Mouse (Mus musculus): ENCODE data around the gene Det1. TPM values are rescaled to one million over a fixed set of nuclear protein-coding genes. Genes with fewer than 3 reads are reported as not detected.

Det1 gene
- polyA plus RNA-seq, 1 experiment from 2014 or later: 23.3 TPM

GRCm38 (mm10) chr7:78865212-78865949 is 18.3 kb upstream of the Det1 start:
- Histone ChIP-seq H3K27me3 (ENCODE audit: control insufficient read depth, insufficient read depth, low read length) (no peaks in the 10 kb centered on the region), H3K36me3 (ENCODE audit: control insufficient read depth, insufficient read depth, low read length) (no peaks in the 10 kb centered on the region), H3K9me3 (ENCODE audit: control insufficient read depth, low read length) (no peaks in the 10 kb centered on the region), H3K4me2 (replicated peaks; ENCODE audit: low read depth, low read length) (no peak overlapping the region), H3K9ac (ENCODE audit: low read depth, low read length) (no peak overlapping the region), H3K27ac (ENCODE audit: low read depth, low read length) (no peak overlapping the region; the same call in 1 of the 2 replicates), H3K4me3 (ENCODE audit: low read length) (no peak overlapping the region), H3K4me1 (ENCODE audit: control insufficient read depth, insufficient read depth, low read length) (no peaks in the 10 kb centered on the region)
- 45% methylated on average over 12 of the region's 12 CpGs for WGBS
- no peak for ATAC-seq (ENCODE audit: low FRiP score, low TSS enrichment)

GRCm38 (mm10) chr7:78864446-78864802 is 17.4 kb upstream of the Det1 start:
- no peak for ATAC-seq (ENCODE audit: low FRiP score, low TSS enrichment)
- Histone ChIP-seq H3K4me1 (ENCODE audit: control insufficient read depth, insufficient read depth, low read length) (no peaks in the 10 kb centered on the region), H3K9me3 (ENCODE audit: control insufficient read depth, low read length) (no peaks in the 10 kb centered on the region), H3K4me2 (replicated peaks; ENCODE audit: low read depth, low read length) (no peak overlapping the region), H3K27me3 (ENCODE audit: control insufficient read depth, insufficient read depth, low read length) (no peaks in the 10 kb centered on the region), H3K4me3 (ENCODE audit: low read length) (no peak overlapping the region), H3K36me3 (ENCODE audit: control insufficient read depth, insufficient read depth, low read length) (no peaks in the 10 kb centered on the region), H3K27ac (ENCODE audit: low read depth, low read length) (no peak overlapping the region), H3K9ac (ENCODE audit: low read depth, low read length) (no peak overlapping the region)
- 54% methylated on average over 4 of the region's 4 CpGs for WGBS

- Histone ChIP-seq H3K9ac (ENCODE audit: low read depth, low read length) (no peak overlapping the region), H3K4me2 (replicated peaks; ENCODE audit: low read depth, low read length) (no peak overlapping the region), H3K9me3 (ENCODE audit: control insufficient read depth, low read length) (no peaks in the 10 kb centered on the region), H3K4me3 (ENCODE audit: low read length) (no peak overlapping the region), H3K36me3 (ENCODE audit: control insufficient read depth, insufficient read depth, low read length) (no peaks in the 10 kb centered on the region), H3K27me3 (ENCODE audit: control insufficient read depth, insufficient read depth, low read length) (no peaks in the 10 kb centered on the region), H3K4me1 (ENCODE audit: control insufficient read depth, insufficient read depth, low read length) (no peaks in the 10 kb centered on the region), H3K27ac (ENCODE audit: low read depth, low read length) (no peak overlapping the region)
- WGBS: 58% methylated on average over 7 of the region's 7 CpGs
- ATAC-seq (ENCODE audit: low FRiP score, low TSS enrichment): no peak
Observed at GRCm38 (mm10) chr7:78863796-78864445, 16.9 kb upstream of the Det1 start.

- Histone ChIP-seq H3K27ac (ENCODE audit: low read depth, low read length) (no peak overlapping the region), H3K9ac (ENCODE audit: low read depth, low read length) (no peak overlapping the region), H3K27me3 (ENCODE audit: control insufficient read depth, insufficient read depth, low read length) (no peaks in the 10 kb centered on the region), H3K36me3 (ENCODE audit: control insufficient read depth, insufficient read depth, low read length) (no peaks in the 10 kb centered on the region), H3K4me2 (replicated peaks; ENCODE audit: low read depth, low read length) (no peak overlapping the region), H3K4me3 (ENCODE audit: low read length) (no peak overlapping the region), H3K4me1 (ENCODE audit: control insufficient read depth, insufficient read depth, low read length) (no peaks in the 10 kb centered on the region), H3K9me3 (ENCODE audit: control insufficient read depth, low read length) (no peaks in the 10 kb centered on the region)
- WGBS: 64% methylated on average over 5 of the region's 5 CpGs
- no peak for ATAC-seq (ENCODE audit: low FRiP score, low TSS enrichment)
Observed at GRCm38 (mm10) chr7:78855044-78855655, 8.1 kb upstream of the Det1 start.

- Histone ChIP-seq H3K4me1 (ENCODE audit: control insufficient read depth, insufficient read depth, low read length) (no peaks in the 10 kb centered on the region), H3K27me3 (ENCODE audit: control insufficient read depth, insufficient read depth, low read length) (no peaks in the 10 kb centered on the region), H3K27ac (ENCODE audit: low read depth, low read length) (no peak overlapping the region), H3K4me2 (replicated peaks; ENCODE audit: low read depth, low read length) (no peak overlapping the region), H3K36me3 (ENCODE audit: control insufficient read depth, insufficient read depth, low read length) (no peaks in the 10 kb centered on the region), H3K4me3 (ENCODE audit: low read length) (no peak overlapping the region), H3K9ac (ENCODE audit: low read depth, low read length) (no peak overlapping the region), H3K9me3 (ENCODE audit: control insufficient read depth, low read length) (no peaks in the 10 kb centered on the region)
- ATAC-seq (ENCODE audit: low FRiP score, low TSS enrichment): no peak
- 58% methylated on average over 4 of the region's 4 CpGs for WGBS
Observed at GRCm38 (mm10) chr7:78854051-78854450, 7.0 kb upstream of the Det1 start.

- Histone ChIP-seq H3K9me3 (ENCODE audit: control insufficient read depth, low read length) (no peaks in the 10 kb centered on the region), H3K4me1 (ENCODE audit: control insufficient read depth, insufficient read depth, low read length) (0 out of 2 replicates have a peak, but pooled peaks cover 6% of the 10 kb centered on the region), H3K4me3 (ENCODE audit: low read length) (peak overlapping the region; percentile 77), H3K9ac (ENCODE audit: low read depth, low read length) (peak overlapping the region; percentile 85), H3K36me3 (ENCODE audit: control insufficient read depth, insufficient read depth, low read length) (peaks cover 23% of the 10 kb centered on the region), H3K27me3 (ENCODE audit: control insufficient read depth, insufficient read depth, low read length) (no peaks in the 10 kb centered on the region), H3K27ac (ENCODE audit: low read depth, low read length) (no peak overlapping the region), H3K4me2 (replicated peaks; ENCODE audit: low read depth, low read length) (peak overlapping the region; percentile 67)
- 33% methylated on average over 12 of the region's 12 CpGs for WGBS
- ATAC-seq (ENCODE audit: low FRiP score, low TSS enrichment): no peak
Observed at GRCm38 (mm10) chr7:78846066-78846716, 872 bp downstream of the Det1 start.

GRCm38 (mm10) chr7:78841601-78842000 is 5.5 kb downstream of the Det1 start:
- peaks cover 48% of the 10 kb centered on the region for H3K36me3 ChIP-seq (ENCODE audit: control insufficient read depth, insufficient read depth, low read length)
- no peak overlapping the region for H3K27ac ChIP-seq (ENCODE audit: low read depth, low read length)
- no peak for ATAC-seq (ENCODE audit: low FRiP score, low TSS enrichment)
- 0 out of 2 replicates have a peak, but pooled peaks cover 6% of the 10 kb centered on the region for H3K4me1 ChIP-seq (ENCODE audit: control insufficient read depth, insufficient read depth, low read length)
- no peaks in the 10 kb centered on the region for H3K27me3 ChIP-seq (ENCODE audit: control insufficient read depth, insufficient read depth, low read length)
- no peak overlapping the region for H3K9ac ChIP-seq (ENCODE audit: low read depth, low read length)
- H3K4me2 ChIP-seq (replicated peaks; ENCODE audit: low read depth, low read length): no peak overlapping the region
- no peaks in the 10 kb centered on the region for H3K9me3 ChIP-seq (ENCODE audit: control insufficient read depth, low read length)
- no peak overlapping the region for H3K4me3 ChIP-seq (ENCODE audit: low read length)
- 84% methylated on average over 5 of the region's 5 CpGs for WGBS

- no peaks in the 10 kb centered on the region for H3K27me3 ChIP-seq (ENCODE audit: control insufficient read depth, insufficient read depth, low read length)
- H3K9ac ChIP-seq (ENCODE audit: low read depth, low read length): no peak overlapping the region
- WGBS: 93% methylated on average over 4 of the region's 4 CpGs
- ATAC-seq (ENCODE audit: low FRiP score, low TSS enrichment): no peak
- no peak overlapping the region for H3K4me2 ChIP-seq (replicated peaks; ENCODE audit: low read depth, low read length)
- no peaks in the 10 kb centered on the region for H3K9me3 ChIP-seq (ENCODE audit: control insufficient read depth, low read length)
- peaks cover 37% of the 10 kb centered on the region for H3K36me3 ChIP-seq (ENCODE audit: control insufficient read depth, insufficient read depth, low read length)
- H3K27ac ChIP-seq (ENCODE audit: low read depth, low read length): no peak overlapping the region
- no peak overlapping the region for H3K4me3 ChIP-seq (ENCODE audit: low read length)
- no peaks in the 10 kb centered on the region for H3K4me1 ChIP-seq (ENCODE audit: control insufficient read depth, insufficient read depth, low read length)
Observed at GRCm38 (mm10) chr7:78837250-78837649, 9.8 kb downstream of the Det1 start.
